Mouse (Mus musculus) lung, postnatal 0 days (tissue): Measurements from ENCODE around the gene Pxk. TPM values are rescaled to one million over a fixed set of nuclear protein-coding genes. Genes with fewer than 3 reads are reported as not detected.

Experiments used
- ATAC-seq: fragments of 200-750 bp; cut with Nextera tagmentation; 2 replicates; pipeline ENCODE4 v1.8.0; 2017; ENCODE audit warnings: moderate library complexity
- DNase-seq: peaks from one replicate; pipeline ENCODE4 v3.0.0-alpha.2; 2016; ENCODE audit warnings: low spot score
- H3K27ac ChIP-seq: fragments of 300-500 bp; sonication (generic); 2 replicates; pipeline ENCODE4 v1.5.1; 2014; ENCODE audit warnings: antibody characterized with exemption, mild to moderate bottlenecking, low read length, mixed read lengths
- H3K27me3 ChIP-seq: fragments of 300-500 bp; sonication (generic); replicated peaks from 2 replicates; pipeline ENCODE4 v1.6.1; 2014; ENCODE audit warnings: low read length, mixed read lengths; ENCODE audit not compliant: insufficient read depth
- H3K36me3 ChIP-seq: fragments of 300-500 bp; sonication (generic); 2 replicates; pipeline ENCODE4 v1.6.1; 2014; ENCODE audit warnings: low read length, mixed read lengths; ENCODE audit not compliant: insufficient read depth
- H3K4me1 ChIP-seq: fragments of 300-500 bp; sonication (generic); 2 replicates; pipeline ENCODE4 v1.6.1; 2014; ENCODE audit warnings: antibody characterized with exemption, low read depth, low read length, mixed read lengths; ENCODE audit not compliant: insufficient read depth
- H3K4me2 ChIP-seq: fragments of 300-500 bp; sonication (generic); replicated peaks from 2 replicates; pipeline ENCODE4 v1.6.1; 2014; ENCODE audit warnings: low read depth, mild to moderate bottlenecking, low read length, moderate library complexity, mixed read lengths
- H3K4me3 ChIP-seq: fragments of 300-500 bp; sonication (generic); 2 replicates; pipeline ENCODE4 v1.5.1; 2014; ENCODE audit warnings: low read depth, low read length
- H3K9ac ChIP-seq: fragments of 300-500 bp; sonication (generic); replicated peaks from 2 replicates; pipeline ENCODE4 v1.6.1; 2014; ENCODE audit warnings: low read depth, mild to moderate bottlenecking
- H3K9me3 ChIP-seq: fragments of 300-500 bp; sonication (generic); 2 replicates; pipeline ENCODE4 v1.6.1; 2016; ENCODE audit warnings: low read length, mixed read lengths
- CTCF ChIP-seq: IDR thresholded peaks from 2 replicates; pipeline ENCODE4 v1.5.1; 2016; ENCODE audit warnings: antibody characterized with exemption, mild to moderate bottlenecking
- EP300 ChIP-seq: IDR thresholded peaks from 2 replicates; pipeline ENCODE4 v1.6.1; 2016; ENCODE audit warnings: antibody characterized with exemption, mild to moderate bottlenecking, control low read depth
- WGBS: fragments of 180-500 bp; shearing (Covaris S2); extraction: QIAGEN DNeasy Blood & Tissue Kit; methylation state at CpG from one replicate; pipeline ENCODE4 v1.1.7; 2014; 5-methylcytosine and 5-hydroxymethylcytosine counted together
- polyA plus RNA-seq: library from polyadenylated mRNA; unstranded; fragments of >200 nt; fragmentation: Nextera tagmentation; extraction: Ambion mirVana; gene quantifications from 2 replicates; pipeline ENCODE4 v1.2.1, GENCODE M21; 2015

Gene Pxk
- polyA plus RNA-seq, 1 experiment from 2014 or later, result 47.5 TPM

DNA sequence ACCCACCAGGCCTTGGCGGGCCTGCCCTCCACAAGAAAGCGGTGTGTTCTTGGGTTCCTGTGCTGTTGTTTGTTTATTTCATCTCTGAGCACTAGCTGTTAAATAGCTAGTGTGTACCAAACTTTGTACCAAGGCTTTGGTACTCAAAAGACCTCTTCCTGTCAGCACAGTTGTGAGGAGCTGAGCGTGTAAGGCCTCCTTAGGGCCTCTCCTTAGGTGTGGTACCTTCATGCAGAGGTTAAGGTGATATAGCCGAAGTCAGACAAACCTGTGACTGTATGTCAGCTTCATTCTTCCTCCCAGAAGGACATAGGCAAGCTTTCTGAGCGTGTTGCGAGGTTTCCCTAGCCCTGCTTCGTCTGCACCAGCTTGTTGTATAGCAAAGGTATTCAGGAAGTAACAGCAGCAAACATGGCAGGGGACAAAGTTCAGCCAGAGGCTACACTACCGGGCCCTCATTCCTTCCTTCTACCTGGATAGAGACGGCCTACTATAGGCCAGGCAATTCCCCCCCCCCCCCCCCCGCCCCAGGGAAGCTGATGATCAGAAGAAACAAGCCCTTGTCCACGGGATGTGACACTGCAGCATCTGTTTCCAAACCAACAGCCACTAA lies 48.7 kb downstream of the Pxk start:
- Histone ChIP-seq H3K4me1 (no peaks in the 10 kb centered on the region), H3K4me3 (no peak overlapping the region), H3K36me3 (peaks cover 19% of the 10 kb centered on the region; the same call in 1 of the 2 replicates), H3K27ac (no peak overlapping the region), H3K9ac (no peak overlapping the region), H3K9me3 (no peaks in the 10 kb centered on the region), H3K4me2 (no peak overlapping the region), H3K27me3 (no peaks in the 10 kb centered on the region)
- DNase-seq (no peak), ATAC-seq (no peak)
- TF ChIP-seq EP300 (no peak), CTCF (no peak)
- 87% methylated on average over 10 of the region's 11 CpGs for WGBS

DNA sequence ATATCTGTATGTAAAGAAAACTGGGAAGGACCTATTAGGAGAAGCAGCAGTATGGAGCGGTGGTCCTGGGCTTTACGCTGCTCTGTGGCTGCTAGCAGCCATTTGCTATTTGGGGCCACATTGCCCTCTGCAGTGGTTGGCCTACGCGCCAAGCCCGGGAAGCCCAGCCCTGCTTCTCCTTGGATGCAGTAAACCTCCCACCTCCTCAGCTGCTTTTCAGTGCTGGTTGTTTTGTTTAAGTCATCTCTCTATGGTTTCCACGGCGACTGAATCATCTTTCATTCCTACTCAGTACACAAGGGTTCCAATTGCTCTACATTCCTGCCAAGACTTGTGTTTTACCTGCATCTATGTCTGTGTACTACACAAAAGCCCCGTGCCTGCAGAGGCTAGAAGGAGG lies 50.8 kb downstream of the Pxk start:
- H3K4me3 ChIP-seq, result no peak overlapping the region
- WGBS, result 81% methylated on average over 8 of the region's 8 CpGs
- no peak overlapping the region for H3K9ac ChIP-seq
- H3K4me1 ChIP-seq, result no peaks in the 10 kb centered on the region
- no peaks in the 10 kb centered on the region for H3K27me3 ChIP-seq
- ATAC-seq (no peak), DNase-seq (no peak)
- H3K4me2 ChIP-seq, result no peak overlapping the region
- H3K27ac ChIP-seq, result no peak overlapping the region
- H3K36me3 ChIP-seq, result peaks cover 25% of the 10 kb centered on the region
- H3K9me3 ChIP-seq, result no peaks in the 10 kb centered on the region
- TF ChIP-seq CTCF (no peak), EP300 (no peak)

DNA sequence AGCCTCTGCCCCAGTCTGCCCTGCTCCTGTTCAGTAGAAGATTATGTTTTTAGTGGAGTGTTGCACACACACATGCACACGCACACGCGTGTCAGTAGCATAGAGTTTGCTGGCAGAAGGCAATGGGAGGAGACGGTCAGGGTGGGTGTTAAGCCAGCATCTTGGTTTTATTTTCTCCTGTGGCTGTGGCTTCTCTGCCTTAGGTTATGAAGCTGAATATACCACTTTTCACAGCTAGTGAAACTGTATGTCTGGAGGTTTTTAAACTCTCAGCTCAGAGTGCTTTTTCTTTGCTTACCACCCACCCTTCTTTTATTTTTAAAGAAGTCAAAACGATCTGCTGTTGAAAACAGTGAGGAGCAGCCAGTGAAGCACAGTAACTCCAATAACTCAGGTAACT lies 53.7 kb downstream of the Pxk start:
- Histone ChIP-seq H3K4me1 (no peaks in the 10 kb centered on the region), H3K4me2 (no peak overlapping the region), H3K36me3 (peaks cover 27% of the 10 kb centered on the region), H3K9me3 (no peaks in the 10 kb centered on the region), H3K27me3 (no peaks in the 10 kb centered on the region), H3K4me3 (no peak overlapping the region), H3K27ac (no peak overlapping the region), H3K9ac (no peak overlapping the region)
- ATAC-seq, result no peak
- DNase-seq, result no peak
- WGBS, result 95% methylated on average over 5 of the region's 5 CpGs
- TF ChIP-seq EP300 (no peak), CTCF (no peak)

DNA sequence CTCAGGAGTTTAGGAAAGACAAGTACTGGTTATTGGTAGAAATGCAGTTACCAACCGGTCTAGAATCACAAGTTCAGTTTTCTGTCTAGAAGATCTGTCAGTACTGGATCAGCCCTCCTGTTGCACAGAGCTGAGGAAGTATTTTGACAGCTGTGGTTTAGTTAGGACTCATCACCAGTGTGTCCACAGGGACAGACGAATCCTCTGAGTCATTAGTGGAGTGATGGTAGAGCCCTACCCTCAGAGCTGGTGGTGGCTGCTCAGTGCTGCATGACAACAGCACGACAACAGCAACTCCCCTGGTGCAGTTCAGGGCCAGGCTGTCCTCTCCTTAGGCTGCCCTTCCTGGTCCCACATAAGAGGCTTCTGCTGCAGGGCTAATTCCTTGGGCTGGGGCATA lies 56.1 kb downstream of the Pxk start:
- Histone ChIP-seq H3K4me2 (no peak overlapping the region), H3K27ac (no peak overlapping the region), H3K9ac (no peak overlapping the region), H3K4me3 (no peak overlapping the region), H3K27me3 (no peaks in the 10 kb centered on the region), H3K9me3 (no peaks in the 10 kb centered on the region), H3K36me3 (peaks cover 27% of the 10 kb centered on the region), H3K4me1 (no peaks in the 10 kb centered on the region)
- no peak for ATAC-seq
- WGBS, result 83% methylated on average over 3 of the region's 3 CpGs
- TF ChIP-seq EP300 (no peak), CTCF (no peak)
- DNase-seq, result no peak

DNA sequence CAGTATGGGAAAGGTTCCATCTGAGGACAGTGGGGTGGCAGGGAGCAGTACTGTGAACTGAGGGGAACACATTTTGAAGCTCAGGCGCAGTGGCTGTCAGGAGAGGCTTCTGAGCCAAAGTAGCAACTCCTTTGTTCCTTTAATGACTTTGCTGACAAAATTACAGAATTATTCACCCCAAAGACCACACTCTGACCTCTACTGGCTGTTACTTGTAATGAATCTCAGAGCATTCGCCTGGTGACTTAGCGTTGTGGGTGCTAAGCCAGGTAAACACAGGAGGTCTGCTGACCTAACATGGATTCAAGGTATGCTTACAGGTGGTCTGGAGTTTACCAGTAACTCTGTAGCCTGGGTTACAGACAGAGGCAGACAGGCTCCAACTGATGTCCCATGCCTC lies 58.9 kb downstream of the Pxk start:
- Histone ChIP-seq H3K4me3 (no peak overlapping the region), H3K4me2 (no peak overlapping the region), H3K27me3 (no peaks in the 10 kb centered on the region), H3K27ac (no peak overlapping the region), H3K36me3 (peaks cover 14% of the 10 kb centered on the region; the same call in 1 of the 2 replicates), H3K9ac (no peak overlapping the region), H3K9me3 (no peaks in the 10 kb centered on the region), H3K4me1 (no peaks in the 10 kb centered on the region)
- 33% methylated on average over 3 of the region's 3 CpGs for WGBS
- ATAC-seq (peak; percentile 21), DNase-seq (peak; percentile 39)
- TF ChIP-seq CTCF, result peak; percentile 66
- TF ChIP-seq EP300, result no peak

DNA sequence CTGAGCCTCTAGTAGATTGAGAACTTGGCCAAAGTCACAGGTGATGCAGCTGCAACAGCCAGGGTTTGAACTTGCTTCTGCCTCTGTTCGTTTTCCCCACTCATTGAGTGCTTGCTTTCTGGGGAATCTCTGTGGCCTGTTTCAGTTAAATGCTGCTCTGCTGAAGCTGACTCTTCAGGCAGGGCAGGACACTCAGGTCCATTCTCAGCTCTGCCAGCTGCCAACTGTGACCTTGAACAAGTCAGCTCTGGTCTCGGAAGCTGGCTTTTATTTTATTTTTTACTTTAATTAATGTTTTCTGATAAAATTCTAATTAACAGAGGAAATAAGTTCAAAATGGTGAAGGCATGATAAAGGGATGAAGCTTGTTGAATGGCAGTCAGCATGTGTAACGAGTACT lies 60.7 kb downstream of the Pxk start:
- no peak overlapping the region for H3K9ac ChIP-seq
- WGBS, result 84% methylated on average over 3 of the region's 3 CpGs
- H3K27ac ChIP-seq, result no peak overlapping the region
- no peak overlapping the region for H3K4me3 ChIP-seq
- H3K4me2 ChIP-seq, result no peak overlapping the region
- H3K36me3 ChIP-seq, result peaks cover 8% of the 10 kb centered on the region
- no peak for DNase-seq
- H3K4me1 ChIP-seq, result no peaks in the 10 kb centered on the region
- no peak for ATAC-seq
- TF ChIP-seq EP300 (no peak), CTCF (no peak)
- no peaks in the 10 kb centered on the region for H3K9me3 ChIP-seq
- no peaks in the 10 kb centered on the region for H3K27me3 ChIP-seq

DNA sequence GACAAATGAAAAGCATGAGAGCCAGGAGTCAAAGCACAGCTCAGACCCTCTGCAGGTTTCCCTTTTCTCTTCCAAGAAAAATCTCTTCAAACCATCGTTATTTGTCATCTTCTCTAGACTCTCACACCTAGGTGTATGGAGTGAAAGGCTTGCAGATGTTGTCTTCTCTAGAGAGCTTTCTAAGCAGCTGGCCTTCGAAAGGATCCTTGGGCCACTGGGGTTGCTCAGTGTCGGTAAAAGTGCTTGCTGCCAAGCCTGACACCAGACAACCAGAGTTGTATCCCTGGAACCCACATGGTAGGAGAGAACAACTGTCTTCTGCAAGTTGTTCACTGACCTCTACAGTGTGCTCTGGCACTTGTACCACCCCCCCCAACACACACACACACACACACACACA lies 61.1 kb downstream of the Pxk start:
- DNase-seq, result no peak
- TF ChIP-seq EP300 (no peak), CTCF (no peak)
- Histone ChIP-seq H3K27ac (no peak overlapping the region), H3K4me2 (no peak overlapping the region), H3K4me1 (no peaks in the 10 kb centered on the region), H3K4me3 (no peak overlapping the region), H3K36me3 (peaks cover 11% of the 10 kb centered on the region), H3K27me3 (no peaks in the 10 kb centered on the region), H3K9me3 (no peaks in the 10 kb centered on the region), H3K9ac (no peak overlapping the region)
- no peak for ATAC-seq
- 82% methylated on average over 3 of the region's 3 CpGs for WGBS
